Comparison of ENCODE assay signal across 8 mouse cellular contexts in the genomic region with DNA sequence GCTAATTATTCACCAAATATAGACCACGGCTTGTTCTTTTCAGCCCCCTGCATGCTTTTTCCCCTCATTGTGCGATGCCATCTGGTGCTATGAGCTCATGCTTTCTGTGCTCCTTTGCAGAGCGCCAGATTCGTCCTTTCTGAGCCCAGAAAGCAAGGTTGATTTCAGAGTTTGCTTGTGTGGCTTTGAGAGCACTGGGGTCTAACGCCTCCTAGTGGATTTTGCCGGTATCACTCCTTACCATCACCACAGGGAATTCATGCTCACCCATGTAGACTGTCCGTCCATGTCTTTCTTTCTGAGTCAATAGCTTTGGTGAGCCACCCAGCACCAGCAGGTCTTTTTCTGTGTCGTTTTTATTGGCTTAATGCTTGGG. TPM values are rescaled to one million over a fixed set of nuclear protein-coding genes. Genes with fewer than 3 reads are reported as not detected.
DNase-seq lines count a peak whose midpoint lies in the region; ATAC-seq lines count a peak whose summit lies in the region.

No protein-coding gene starts in this region.

- H3K4me2 ChIP-seq in hindbrain, embryonic 16.5 days (ENCODE audit: low read length), result no peak overlapping the region

- DNase-seq in adrenal gland, adult 8-10 months, result peak; percentile 69
- DNase-seq in cerebellum, postnatal 25 days, result peak; percentile 94
- DNase-seq in gastrocnemius, adult 18-20 months (ENCODE audit: low spot score), result peak; percentile 61
- peak; percentile 86 to 89 for DNase-seq in layer of hippocampus, postnatal 36 days
- DNase-seq in lung, postnatal 36 days, result peak; percentile 86
- DNase-seq in right cerebral cortex, adult 18-20 months, result peak; percentile 90
- no peak for DNase-seq in T-cell, adult 2 months (ENCODE audit: low spot score)

- H3K4me1 ChIP-seq in hindbrain, embryonic 16.5 days (ENCODE audit: control insufficient read depth, insufficient read depth, low read depth, low read length), result peaks cover 3% of the 10 kb centered on the region

- H3K9me3 ChIP-seq in hindbrain, embryonic 16.5 days (ENCODE audit: control insufficient read depth, low read length), result no peaks in the 10 kb centered on the region

- no peaks in the 10 kb centered on the region for H3K27me3 ChIP-seq in hindbrain, embryonic 16.5 days (replicated peaks; ENCODE audit: control insufficient read depth, insufficient read depth, low read length)

- H3K36me3 ChIP-seq in hindbrain, embryonic 16.5 days (ENCODE audit: control insufficient read depth, insufficient read depth, low read length), result no peaks in the 10 kb centered on the region

- no peak overlapping the region for H3K9ac ChIP-seq in hindbrain, embryonic 16.5 days (ENCODE audit: low read depth, low read length)

- peak; percentile 90 for ATAC-seq in hindbrain, embryonic 16.5 days

- no peak overlapping the region for H3K4me3 ChIP-seq in hindbrain, embryonic 16.5 days (ENCODE audit: low read length)

- 5% methylated on average over 8 of the region's 8 CpGs for WGBS in hindbrain, embryonic 16.5 days

- H3K27ac ChIP-seq in hindbrain, embryonic 16.5 days (ENCODE audit: low read depth, low read length), result peak overlapping the region; percentile 37

RNA-seq across cellular contexts. Expression of a gene that starts 38.0 kb away (rescaled TPM):
- 10 to 100 TPM; 10.9 to 20.5 (median 15.5) TPM for total RNA-seq in adrenal gland, adult 8-10 months (2022)
- total RNA-seq in gastrocnemius, adult 18-20 months (2021), result under 1 TPM; 0.30 to 0.47 TPM
- polyA plus RNA-seq in hindbrain, embryonic 16.5 days (2015; fragmentation: Nextera tagmentation; extraction: Ambion mirVana), result 26.5 and 29.4 TPM in 2 replicates
- 100 to 1,000 TPM; 110 to 111 TPM for total RNA-seq in layer of hippocampus, postnatal 36 days (2021)

Comparison
In these comparisons a context has a peak if more than half of its experiments do, and no peak if none do; other contexts are left out.
1. RNA of a gene that starts 38.0 kb away (total RNA-seq): 110 to 111 TPM in layer of hippocampus, postnatal 36 days and 10.9 to 20.5 TPM in adrenal gland, adult 8-10 months; 0.30 to 0.47 TPM in gastrocnemius, adult 18-20 months; every median in the first group is over 4 times any median in the second.